10 mouse cellular contexts compared by ENCODE assay signal in the genomic region with DNA sequence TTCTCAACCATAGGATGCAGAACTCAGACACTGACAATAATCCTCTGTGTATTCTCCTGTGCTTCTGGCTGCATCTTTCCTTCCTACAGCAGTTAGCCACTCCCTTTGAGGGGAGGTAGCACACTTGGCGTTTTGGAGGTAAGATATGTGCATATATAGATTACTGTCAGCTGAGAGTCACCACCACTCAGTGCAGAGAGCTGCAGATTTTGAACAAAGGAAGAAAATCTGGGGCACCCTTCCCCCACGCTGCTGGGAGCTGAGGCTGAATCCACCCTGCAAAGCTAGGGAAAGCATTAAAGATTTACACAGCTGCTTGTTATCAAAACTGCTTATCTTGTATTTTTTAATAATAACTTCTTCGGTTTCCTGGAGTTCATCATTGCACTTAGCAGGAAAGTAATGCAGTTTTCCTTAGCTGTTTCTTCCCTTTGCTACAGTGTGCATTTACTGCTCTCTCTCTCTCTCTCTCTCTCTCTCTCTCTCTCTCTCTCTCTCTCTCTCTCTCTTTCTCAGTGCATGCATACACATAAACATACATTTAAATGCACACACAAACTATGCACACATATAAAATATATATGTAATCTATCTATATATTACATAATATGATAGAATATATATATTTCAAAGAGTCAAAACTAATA.
DNase-seq lines count a peak whose midpoint lies in the region; ATAC-seq lines count a peak whose summit lies in the region.
"Had no signal": no experiment of that assay in that cellular context is flagged by ENCODE, and none has a peak within 500 bp of the region (broad histone marks: within the 10 kb centered on the region; RNA-seq: fewer than 3 reads in every experiment).

No protein-coding gene starts in this region.

- peak; percentile 5 to 23 for DNase-seq in layer of hippocampus, postnatal 10 days (ENCODE audit: low spot score in 2 of 2)
- DNase-seq in layer of hippocampus, adult 9-10 months (ENCODE audit: low spot score) = no peak
- DNase-seq in frontal cortex, postnatal 14 days (ENCODE audit: low spot score in 2 of 2) = peak; percentile 5 to 22
- DNase-seq in right cerebral cortex, postnatal 36 days (ENCODE audit: low spot score in 2 of 2) = peak; percentile 41 to 44
- DNase-seq in spleen, postnatal 4 days (ENCODE audit: low spot score in 2 of 2) = no peak
- DNase-seq in thymus, postnatal 36 days = no peak

- no peak overlapping the region for H3K4me3 ChIP-seq in midbrain, embryonic 12.5 days
- H3K4me3 ChIP-seq: liver, embryonic 12.5 days had no signal

- no peaks in the 10 kb centered on the region for H3K36me3 ChIP-seq in midbrain, embryonic 12.5 days
- H3K36me3 ChIP-seq: liver, embryonic 12.5 days had no signal

- no peak overlapping the region for H3K9ac ChIP-seq in midbrain, embryonic 12.5 days (replicated peaks)
- H3K9ac ChIP-seq: liver, embryonic 12.5 days had no signal

- H3K4me1 ChIP-seq in midbrain, embryonic 12.5 days = no peaks in the 10 kb centered on the region
- H3K4me1 ChIP-seq: liver, embryonic 12.5 days had no signal

- H3K27me3 ChIP-seq in midbrain, embryonic 12.5 days = no peaks in the 10 kb centered on the region
- H3K27me3 ChIP-seq: liver, embryonic 12.5 days had no signal

- H3K27ac ChIP-seq in midbrain, embryonic 12.5 days (replicated peaks) = peak overlapping the region; percentile 47
- H3K27ac ChIP-seq: liver, embryonic 12.5 days had no signal

- 34% methylated on average over 3 of the region's 3 CpGs for WGBS in midbrain, embryonic 12.5 days

- peak; percentile 86 for ATAC-seq in midbrain, embryonic 12.5 days (ENCODE audit: low FRiP score, low read depth)
- no peak for ATAC-seq in granulocyte monocyte progenitor cell, adult 5-6 weeks (replicated peaks; ENCODE audit: poor library complexity, severe bottlenecking)
- ATAC-seq: CD4-positive, CD25-positive, alpha-beta regulatory T cell, adult 4 months; liver, embryonic 12.5 days had no signal

- H3K9me3 ChIP-seq in midbrain, embryonic 12.5 days = no peaks in the 10 kb centered on the region
- H3K9me3 ChIP-seq: liver, embryonic 12.5 days had no signal

- H3K4me2 ChIP-seq in midbrain, embryonic 12.5 days (replicated peaks) = no peak overlapping the region
- H3K4me2 ChIP-seq: liver, embryonic 12.5 days had no signal

Comparison
In these comparisons a context has a peak if more than half of its experiments do, and no peak if none do; other contexts are left out.
1. DNase-seq: peak in layer of hippocampus, postnatal 10 days (2 of 2), frontal cortex, postnatal 14 days (2 of 2) and right cerebral cortex, postnatal 36 days (2 of 2); none in layer of hippocampus, adult 9-10 months (single experiment), spleen, postnatal 4 days (0 of 2) and thymus, postnatal 36 days (0 of 2).